Mouse (Mus musculus) cerebellum, adult 9-11 months (tissue): ENCODE results near the gene Rpl37.

Experiments
- DNase-seq: peaks from one replicate; pipeline ENCODE4 v3.0.0; 2022

Rpl37 gene

GRCm38 (mm10) chr15:5116270-5117030, at the start of gene Rpl37:
Gene Rpl37 (plus strand): TSS chr15:5116645.
- peak; percentile 98 for DNase-seq

GRCm38 (mm10) chr15:5068801-5069518, 47.5 kb upstream of the Rpl37 start:
- DNase-seq = peak; percentile 30

- DNase-seq = no peak
Measured at GRCm38 (mm10) chr15:5081235-5081634, 35.2 kb upstream of the Rpl37 start.

GRCm38 (mm10) chr15:5086162-5086561, 30.3 kb upstream of the Rpl37 start:
- no peak for DNase-seq

- DNase-seq = no peak
Measured at GRCm38 (mm10) chr15:5088850-5089608, 27.4 kb upstream of the Rpl37 start.

- DNase-seq = no peak
Measured at GRCm38 (mm10) chr15:5090131-5090530, 26.3 kb upstream of the Rpl37 start.

- no peak for DNase-seq
Measured at GRCm38 (mm10) chr15:5095534-5096301, 20.7 kb upstream of the Rpl37 start.

- DNase-seq = no peak
Measured at GRCm38 (mm10) chr15:5097376-5097775, 19.1 kb upstream of the Rpl37 start.

- no peak for DNase-seq
Measured at GRCm38 (mm10) chr15:5102312-5102711, 14.1 kb upstream of the Rpl37 start.

- no peak for DNase-seq
Measured at GRCm38 (mm10) chr15:5105891-5106290, 10.6 kb upstream of the Rpl37 start.

GRCm38 (mm10) chr15:5106293-5106692, 10.2 kb upstream of the Rpl37 start:
- no peak for DNase-seq

- no peak for DNase-seq
Measured at GRCm38 (mm10) chr15:5107686-5108654, 8.5 kb upstream of the Rpl37 start, which contains the start of gene Card6. Gene Card6 (minus strand): TSS chr15:5108539.

- DNase-seq = no peak
Measured at GRCm38 (mm10) chr15:5108655-5109040, 7.8 kb upstream of the Rpl37 start.

GRCm38 (mm10) chr15:5112651-5113050, 3.8 kb upstream of the Rpl37 start:
- no peak for DNase-seq

- DNase-seq = no peak
Measured at GRCm38 (mm10) chr15:5115173-5115572, 1.3 kb upstream of the Rpl37 start.

GRCm38 (mm10) chr15:5117031-5117601, 671 bp downstream of the Rpl37 start:
- DNase-seq = peak; percentile 42

GRCm38 (mm10) chr15:5118626-5119025, 2.2 kb downstream of the Rpl37 start:
- no peak for DNase-seq

- DNase-seq = no peak
Measured at GRCm38 (mm10) chr15:5119192-5119591, 2.7 kb downstream of the Rpl37 start.

GRCm38 (mm10) chr15:5119707-5120106, 3.3 kb downstream of the Rpl37 start:
- DNase-seq = no peak

- DNase-seq = no peak
Measured at GRCm38 (mm10) chr15:5121535-5122313, 5.3 kb downstream of the Rpl37 start.
